Mouse (Mus musculus): ENCODE data around the gene Runx2. TPM values are rescaled to one million over a fixed set of nuclear protein-coding genes. Genes with fewer than 3 reads are reported as not detected.

Gene Runx2
- polyA plus RNA-seq, 1 experiment from 2014 or later, result 10.1 TPM

- Histone ChIP-seq H3K4me1 (ENCODE audit: control insufficient read depth, insufficient read depth, low read length) (no peaks in the 10 kb centered on the region), H3K4me2 (ENCODE audit: low read depth, low read length) (no peak overlapping the region), H3K9ac (replicated peaks; ENCODE audit: low read length) (no peak overlapping the region), H3K27ac (replicated peaks; ENCODE audit: low read depth, low read length) (no peak overlapping the region), H3K9me3 (replicated peaks; ENCODE audit: control insufficient read depth, low read length) (no peaks in the 10 kb centered on the region), H3K27me3 (ENCODE audit: control insufficient read depth, insufficient read depth, low read length) (no peaks in the 10 kb centered on the region), H3K36me3 (replicated peaks; ENCODE audit: control insufficient read depth, insufficient read depth, low read depth, low read length) (no peaks in the 10 kb centered on the region), H3K4me3 (ENCODE audit: low read depth, low read length) (no peak overlapping the region)
- ATAC-seq (replicated peaks; ENCODE audit: insufficient number of reproducible peaks, low FRiP score, low TSS enrichment, low read depth) (no peak), DNase-seq (ENCODE audit: low spot score) (no peak)
- 50% methylated on average over 7 of the region's 7 CpGs for WGBS
Measured at GRCm38 (mm10) chr17:44685514-44685913, 129.1 kb downstream of the Runx2 start.

GRCm38 (mm10) chr17:44683026-44683425 lies 131.6 kb downstream of the Runx2 start:
- peak; percentile 82 for DNase-seq (ENCODE audit: low spot score)

GRCm38 (mm10) chr17:44677782-44678181 lies 136.8 kb downstream of the Runx2 start:
- 66% methylated on average over 7 of the region's 7 CpGs for WGBS
- no peaks in the 10 kb centered on the region for H3K27me3 ChIP-seq (ENCODE audit: control insufficient read depth, insufficient read depth, low read length)
- ATAC-seq (replicated peaks; ENCODE audit: insufficient number of reproducible peaks, low FRiP score, low TSS enrichment, low read depth), result no peak
- H3K36me3 ChIP-seq (replicated peaks; ENCODE audit: control insufficient read depth, insufficient read depth, low read depth, low read length), result no peaks in the 10 kb centered on the region
- H3K27ac ChIP-seq (replicated peaks; ENCODE audit: low read depth, low read length), result no peak overlapping the region
- H3K4me2 ChIP-seq (ENCODE audit: low read depth, low read length), result no peak overlapping the region
- no peak overlapping the region for H3K4me3 ChIP-seq (ENCODE audit: low read depth, low read length)
- no peak overlapping the region for H3K9ac ChIP-seq (replicated peaks; ENCODE audit: low read length)
- H3K4me1 ChIP-seq (ENCODE audit: control insufficient read depth, insufficient read depth, low read length), result no peaks in the 10 kb centered on the region
- no peaks in the 10 kb centered on the region for H3K9me3 ChIP-seq (replicated peaks; ENCODE audit: control insufficient read depth, low read length)
- peak; percentile 15 for DNase-seq (ENCODE audit: low spot score)

More at GRCm38 (mm10) chr17:44683026-44683425, 131.6 kb downstream of the Runx2 start:
- WGBS, result 52% methylated on average over 9 of the region's 9 CpGs
- Histone ChIP-seq H3K36me3 (replicated peaks; ENCODE audit: control insufficient read depth, insufficient read depth, low read depth, low read length) (no peaks in the 10 kb centered on the region), H3K4me2 (ENCODE audit: low read depth, low read length) (no peak overlapping the region), H3K9ac (replicated peaks; ENCODE audit: low read length) (no peak overlapping the region), H3K4me1 (ENCODE audit: control insufficient read depth, insufficient read depth, low read length) (no peaks in the 10 kb centered on the region), H3K27me3 (ENCODE audit: control insufficient read depth, insufficient read depth, low read length) (no peaks in the 10 kb centered on the region), H3K27ac (replicated peaks; ENCODE audit: low read depth, low read length) (0 out of 2 replicates have a peak overlapping the region, but pooled peaks have one; percentile 31), H3K4me3 (ENCODE audit: low read depth, low read length) (no peak overlapping the region), H3K9me3 (replicated peaks; ENCODE audit: control insufficient read depth, low read length) (no peaks in the 10 kb centered on the region)
- ATAC-seq (replicated peaks; ENCODE audit: insufficient number of reproducible peaks, low FRiP score, low TSS enrichment, low read depth), result no peak

GRCm38 (mm10) chr17:44672806-44673205 lies 141.8 kb downstream of the Runx2 start:
- Histone ChIP-seq H3K36me3 (replicated peaks; ENCODE audit: control insufficient read depth, insufficient read depth, low read depth, low read length) (no peaks in the 10 kb centered on the region), H3K27ac (replicated peaks; ENCODE audit: low read depth, low read length) (no peak overlapping the region), H3K4me1 (ENCODE audit: control insufficient read depth, insufficient read depth, low read length) (no peaks in the 10 kb centered on the region), H3K9me3 (replicated peaks; ENCODE audit: control insufficient read depth, low read length) (no peaks in the 10 kb centered on the region), H3K4me2 (ENCODE audit: low read depth, low read length) (no peak overlapping the region), H3K27me3 (ENCODE audit: control insufficient read depth, insufficient read depth, low read length) (no peaks in the 10 kb centered on the region), H3K9ac (replicated peaks; ENCODE audit: low read length) (no peak overlapping the region), H3K4me3 (ENCODE audit: low read depth, low read length) (no peak overlapping the region)
- DNase-seq (ENCODE audit: low spot score) (no peak), ATAC-seq (replicated peaks; ENCODE audit: insufficient number of reproducible peaks, low FRiP score, low TSS enrichment, low read depth) (no peak)
- 67% methylated on average over 7 of the region's 7 CpGs for WGBS

GRCm38 (mm10) chr17:44671946-44672692 lies 142.5 kb downstream of the Runx2 start:
- Histone ChIP-seq H3K4me3 (ENCODE audit: low read depth, low read length) (no peak overlapping the region), H3K4me2 (ENCODE audit: low read depth, low read length) (no peak overlapping the region), H3K9me3 (replicated peaks; ENCODE audit: control insufficient read depth, low read length) (no peaks in the 10 kb centered on the region), H3K27ac (replicated peaks; ENCODE audit: low read depth, low read length) (no peak overlapping the region), H3K27me3 (ENCODE audit: control insufficient read depth, insufficient read depth, low read length) (no peaks in the 10 kb centered on the region), H3K9ac (replicated peaks; ENCODE audit: low read length) (no peak overlapping the region), H3K36me3 (replicated peaks; ENCODE audit: control insufficient read depth, insufficient read depth, low read depth, low read length) (no peaks in the 10 kb centered on the region), H3K4me1 (ENCODE audit: control insufficient read depth, insufficient read depth, low read length) (no peaks in the 10 kb centered on the region)
- DNase-seq (ENCODE audit: low spot score), result no peak
- no peak for ATAC-seq (replicated peaks; ENCODE audit: insufficient number of reproducible peaks, low FRiP score, low TSS enrichment, low read depth)
- WGBS, result 88% methylated on average over 16 of the region's 16 CpGs

- no peaks in the 10 kb centered on the region for H3K4me1 ChIP-seq (ENCODE audit: control insufficient read depth, insufficient read depth, low read length)
- DNase-seq (ENCODE audit: low spot score) (no peak), ATAC-seq (replicated peaks; ENCODE audit: insufficient number of reproducible peaks, low FRiP score, low TSS enrichment, low read depth) (no peak)
- no peak overlapping the region for H3K4me2 ChIP-seq (ENCODE audit: low read depth, low read length)
- no peak overlapping the region for H3K4me3 ChIP-seq (ENCODE audit: low read depth, low read length)
- H3K9me3 ChIP-seq (replicated peaks; ENCODE audit: control insufficient read depth, low read length), result no peaks in the 10 kb centered on the region
- WGBS, result 59% methylated on average over 11 of the region's 11 CpGs
- H3K27me3 ChIP-seq (ENCODE audit: control insufficient read depth, insufficient read depth, low read length), result no peaks in the 10 kb centered on the region
- H3K36me3 ChIP-seq (replicated peaks; ENCODE audit: control insufficient read depth, insufficient read depth, low read depth, low read length), result no peaks in the 10 kb centered on the region
- no peak overlapping the region for H3K27ac ChIP-seq (replicated peaks; ENCODE audit: low read depth, low read length)
- no peak overlapping the region for H3K9ac ChIP-seq (replicated peaks; ENCODE audit: low read length)
Measured at GRCm38 (mm10) chr17:44669985-44670384, 144.6 kb downstream of the Runx2 start.

- Histone ChIP-seq H3K27me3 (ENCODE audit: control insufficient read depth, insufficient read depth, low read length) (no peaks in the 10 kb centered on the region), H3K4me2 (ENCODE audit: low read depth, low read length) (no peak overlapping the region), H3K4me1 (ENCODE audit: control insufficient read depth, insufficient read depth, low read length) (no peaks in the 10 kb centered on the region), H3K4me3 (ENCODE audit: low read depth, low read length) (no peak overlapping the region), H3K27ac (replicated peaks; ENCODE audit: low read depth, low read length) (no peak overlapping the region), H3K9me3 (replicated peaks; ENCODE audit: control insufficient read depth, low read length) (no peaks in the 10 kb centered on the region), H3K9ac (replicated peaks; ENCODE audit: low read length) (no peak overlapping the region), H3K36me3 (replicated peaks; ENCODE audit: control insufficient read depth, insufficient read depth, low read depth, low read length) (no peaks in the 10 kb centered on the region)
- 78% methylated on average over 5 of the region's 5 CpGs for WGBS
- DNase-seq (ENCODE audit: low spot score) (no peak), ATAC-seq (replicated peaks; ENCODE audit: insufficient number of reproducible peaks, low FRiP score, low TSS enrichment, low read depth) (no peak)
Measured at GRCm38 (mm10) chr17:44667346-44667745, 147.3 kb downstream of the Runx2 start.

GRCm38 (mm10) chr17:44663872-44664271 lies 150.7 kb downstream of the Runx2 start:
- DNase-seq (ENCODE audit: low spot score), result no peak
- H3K9me3 ChIP-seq (replicated peaks; ENCODE audit: control insufficient read depth, low read length), result no peaks in the 10 kb centered on the region
- WGBS, result 82% methylated on average over 7 of the region's 7 CpGs

More at GRCm38 (mm10) chr17:44663872-44664271, 150.7 kb downstream of the Runx2 start:
- no peaks in the 10 kb centered on the region for H3K36me3 ChIP-seq (replicated peaks; ENCODE audit: control insufficient read depth, insufficient read depth, low read depth, low read length)
- no peaks in the 10 kb centered on the region for H3K4me1 ChIP-seq (ENCODE audit: control insufficient read depth, insufficient read depth, low read length)
- H3K27ac ChIP-seq (replicated peaks; ENCODE audit: low read depth, low read length), result no peak overlapping the region
- no peak overlapping the region for H3K4me3 ChIP-seq (ENCODE audit: low read depth, low read length)
- H3K4me2 ChIP-seq (ENCODE audit: low read depth, low read length), result no peak overlapping the region
- no peak overlapping the region for H3K9ac ChIP-seq (replicated peaks; ENCODE audit: low read length)
- no peaks in the 10 kb centered on the region for H3K27me3 ChIP-seq (ENCODE audit: control insufficient read depth, insufficient read depth, low read length)
- no peak for ATAC-seq (replicated peaks; ENCODE audit: insufficient number of reproducible peaks, low FRiP score, low TSS enrichment, low read depth)
